Mouse (Mus musculus) intestine, embryonic 16.5 days (tissue): ENCODE measurements around the gene Ttc23. TPM values are rescaled to one million over a fixed set of nuclear protein-coding genes. Genes with fewer than 3 reads are reported as not detected.

Experiments used
- microRNA-seq: library from miRNA; unstranded; fragments of <30 nt; microRNA quantifications from one replicate; pipeline ENCODE4, GENCODE M21; 2016
- polyA plus RNA-seq: library from polyadenylated mRNA; unstranded; fragments of >200 nt; fragmentation: Nextera tagmentation; extraction: Ambion mirVana; gene quantifications from 2 replicates; pipeline ENCODE4 v1.2.1, GENCODE M21; 2015

Gene Ttc23
- polyA plus RNA-seq, 1 experiment from 2014 or later, result 18.2 TPM

Small RNA genes lying within 50 kb of the gene (microRNA-seq; reads per million reads assigned to microRNA genes)
- not detected for gene Gm23844

Other genes starting within 250 kb of the Ttc23 start
- gene Lrrc28, start 2.1 kb upstream of the Ttc23 start, polyA plus RNA-seq, result 10.7 and 11.4 TPM in 2 replicates
- gene Synm, start 112.3 kb downstream of the Ttc23 start, polyA plus RNA-seq, result 4.5 and 6.0 TPM in 2 replicates